Mouse (Mus musculus): ENCODE data around the gene Ntrk1. TPM values are rescaled to one million over a fixed set of nuclear protein-coding genes. Genes with fewer than 3 reads are reported as not detected.

The Ntrk1 gene
- polyA plus RNA-seq, 1 experiment from 2014 or later = 0.97 TPM

- 3% methylated on average over 12 of the region's 12 CpGs for WGBS
- no peak overlapping the region for H3K4me3 ChIP-seq (ENCODE audit: low read depth, low read length)
- H3K27ac ChIP-seq (ENCODE audit: low read length) = no peak overlapping the region
- H3K9ac ChIP-seq (replicated peaks; ENCODE audit: low read depth, low read length) = no peak overlapping the region
- no peak overlapping the region for H3K4me2 ChIP-seq (replicated peaks; ENCODE audit: low read depth, low read length)
- H3K9me3 ChIP-seq (ENCODE audit: control insufficient read depth, low read depth, low read length) = no peaks in the 10 kb centered on the region
- H3K27me3 ChIP-seq (ENCODE audit: control insufficient read depth, insufficient read depth, low read length) = no peaks in the 10 kb centered on the region
- H3K4me1 ChIP-seq (ENCODE audit: control insufficient read depth, insufficient read depth, low read length) = 0 out of 2 replicates have a peak, but pooled peaks cover 6% of the 10 kb centered on the region
- H3K36me3 ChIP-seq (ENCODE audit: control insufficient read depth, insufficient read depth, low read length) = no peaks in the 10 kb centered on the region
- 0 out of 2 replicates have a peak, but pooled peaks have one; percentile 11 for ATAC-seq (ENCODE audit: insufficient number of reproducible peaks, insufficient read depth, low FRiP score, low read depth)
These were observed 21.7 kb upstream of the Ntrk1 start for GRCm38 (mm10) chr3:87816646-87817093.

- WGBS = 56% methylated on average over 6 of the region's 6 CpGs
- Histone ChIP-seq H3K4me2 (replicated peaks; ENCODE audit: low read depth, low read length) (no peak overlapping the region), H3K9ac (replicated peaks; ENCODE audit: low read depth, low read length) (no peak overlapping the region), H3K27ac (ENCODE audit: low read length) (no peak overlapping the region), H3K27me3 (ENCODE audit: control insufficient read depth, insufficient read depth, low read length) (0 out of 2 replicates have a peak, but pooled peaks cover 3% of the 10 kb centered on the region), H3K4me3 (ENCODE audit: low read depth, low read length) (no peak overlapping the region), H3K9me3 (ENCODE audit: control insufficient read depth, low read depth, low read length) (no peaks in the 10 kb centered on the region), H3K36me3 (ENCODE audit: control insufficient read depth, insufficient read depth, low read length) (no peaks in the 10 kb centered on the region), H3K4me1 (ENCODE audit: control insufficient read depth, insufficient read depth, low read length) (0 out of 2 replicates have a peak, but pooled peaks cover 6% of the 10 kb centered on the region)
- ATAC-seq (ENCODE audit: insufficient number of reproducible peaks, insufficient read depth, low FRiP score, low read depth) = no peak
These were observed 21.2 kb upstream of the Ntrk1 start for GRCm38 (mm10) chr3:87816166-87816565.

- no peak overlapping the region for H3K4me2 ChIP-seq (replicated peaks; ENCODE audit: low read depth, low read length)
- no peak overlapping the region for H3K9ac ChIP-seq (replicated peaks; ENCODE audit: low read depth, low read length)
- no peak for ATAC-seq (ENCODE audit: insufficient number of reproducible peaks, insufficient read depth, low FRiP score, low read depth)
- H3K27ac ChIP-seq (ENCODE audit: low read length) = no peak overlapping the region
- no peaks in the 10 kb centered on the region for H3K36me3 ChIP-seq (ENCODE audit: control insufficient read depth, insufficient read depth, low read length)
- H3K27me3 ChIP-seq (ENCODE audit: control insufficient read depth, insufficient read depth, low read length) = peaks cover 26% of the 10 kb centered on the region
- H3K9me3 ChIP-seq (ENCODE audit: control insufficient read depth, low read depth, low read length) = no peaks in the 10 kb centered on the region
- no peak overlapping the region for H3K4me3 ChIP-seq (ENCODE audit: low read depth, low read length)
- WGBS = 45% methylated on average over 10 of the region's 10 CpGs
- 0 out of 2 replicates have a peak, but pooled peaks cover 8% of the 10 kb centered on the region for H3K4me1 ChIP-seq (ENCODE audit: control insufficient read depth, insufficient read depth, low read length)
These were observed 17.9 kb upstream of the Ntrk1 start for GRCm38 (mm10) chr3:87812873-87813272.

- Histone ChIP-seq H3K36me3 (ENCODE audit: control insufficient read depth, insufficient read depth, low read length) (no peaks in the 10 kb centered on the region), H3K27me3 (ENCODE audit: control insufficient read depth, insufficient read depth, low read length) (peaks cover 26% of the 10 kb centered on the region), H3K27ac (ENCODE audit: low read length) (no peak overlapping the region), H3K4me3 (ENCODE audit: low read depth, low read length) (no peak overlapping the region), H3K4me1 (ENCODE audit: control insufficient read depth, insufficient read depth, low read length) (0 out of 2 replicates have a peak, but pooled peaks cover 8% of the 10 kb centered on the region), H3K4me2 (replicated peaks; ENCODE audit: low read depth, low read length) (no peak overlapping the region), H3K9ac (replicated peaks; ENCODE audit: low read depth, low read length) (no peak overlapping the region), H3K9me3 (ENCODE audit: control insufficient read depth, low read depth, low read length) (no peaks in the 10 kb centered on the region)
- WGBS = 83% methylated on average over 4 of the region's 4 CpGs
- no peak for ATAC-seq (ENCODE audit: insufficient number of reproducible peaks, insufficient read depth, low FRiP score, low read depth)
These were observed 17.5 kb upstream of the Ntrk1 start for GRCm38 (mm10) chr3:87812413-87812812.

- 85% methylated on average over 8 of the region's 8 CpGs for WGBS
- Histone ChIP-seq H3K36me3 (ENCODE audit: control insufficient read depth, insufficient read depth, low read length) (no peaks in the 10 kb centered on the region), H3K4me2 (replicated peaks; ENCODE audit: low read depth, low read length) (no peak overlapping the region), H3K9ac (replicated peaks; ENCODE audit: low read depth, low read length) (no peak overlapping the region), H3K27me3 (ENCODE audit: control insufficient read depth, insufficient read depth, low read length) (peaks cover 31% of the 10 kb centered on the region), H3K4me1 (ENCODE audit: control insufficient read depth, insufficient read depth, low read length) (0 out of 2 replicates have a peak, but pooled peaks cover 4% of the 10 kb centered on the region), H3K9me3 (ENCODE audit: control insufficient read depth, low read depth, low read length) (no peaks in the 10 kb centered on the region), H3K4me3 (ENCODE audit: low read depth, low read length) (no peak overlapping the region), H3K27ac (ENCODE audit: low read length) (no peak overlapping the region)
- ATAC-seq (ENCODE audit: insufficient number of reproducible peaks, insufficient read depth, low FRiP score, low read depth) = no peak
These were observed 16.3 kb upstream of the Ntrk1 start for GRCm38 (mm10) chr3:87811297-87811696.

DNA sequence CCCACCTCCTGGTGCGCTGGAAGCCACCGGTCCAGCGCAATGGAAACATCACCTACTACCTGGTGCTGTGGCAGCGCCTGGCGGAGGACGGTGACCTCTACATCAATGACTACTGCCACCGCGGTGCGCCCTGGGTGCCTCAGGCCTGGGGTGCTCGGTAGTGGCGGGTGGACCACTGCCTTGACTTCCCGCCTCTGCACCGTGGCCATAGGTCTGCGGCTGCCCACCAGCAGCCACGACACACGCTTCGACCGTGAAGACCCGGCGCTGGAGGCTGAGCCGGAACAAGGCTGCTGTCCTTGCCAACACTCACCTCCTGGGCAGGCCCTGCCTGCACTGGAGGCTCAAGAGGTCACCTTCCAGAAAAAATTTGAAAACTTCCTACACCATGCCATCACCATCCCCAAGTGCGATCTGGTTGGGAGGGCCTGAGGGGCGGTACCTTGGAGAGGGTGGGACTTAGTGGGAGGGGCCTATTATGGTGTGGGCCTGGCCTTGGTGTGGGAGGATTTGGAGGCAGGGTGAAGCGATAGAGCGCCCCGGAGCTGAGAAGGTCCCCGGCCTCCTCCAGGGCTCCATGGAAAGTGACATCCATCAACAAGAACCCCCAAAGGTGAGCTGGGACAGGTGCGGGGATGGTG is 14.5 kb upstream of the Ntrk1 start:
- H3K4me3 ChIP-seq (ENCODE audit: low read depth, low read length) = peak overlapping the region; percentile 12; the same call in 1 of the 2 replicates
- H3K9ac ChIP-seq (replicated peaks; ENCODE audit: low read depth, low read length) = no peak overlapping the region
- H3K27ac ChIP-seq (ENCODE audit: low read length) = no peak overlapping the region
- H3K9me3 ChIP-seq (ENCODE audit: control insufficient read depth, low read depth, low read length) = no peaks in the 10 kb centered on the region
- peak; percentile 77 for ATAC-seq (ENCODE audit: insufficient number of reproducible peaks, insufficient read depth, low FRiP score, low read depth)
- H3K4me2 ChIP-seq (replicated peaks; ENCODE audit: low read depth, low read length) = peak overlapping the region; percentile 28; the same call in 1 of the 2 replicates
- 0 out of 2 replicates have a peak, but pooled peaks cover 3% of the 10 kb centered on the region for H3K4me1 ChIP-seq (ENCODE audit: control insufficient read depth, insufficient read depth, low read length)
- H3K27me3 ChIP-seq (ENCODE audit: control insufficient read depth, insufficient read depth, low read length) = peaks cover 37% of the 10 kb centered on the region
- 7% methylated on average over 28 of the region's 28 CpGs for WGBS
- no peaks in the 10 kb centered on the region for H3K36me3 ChIP-seq (ENCODE audit: control insufficient read depth, insufficient read depth, low read length)

GRCm38 (mm10) chr3:87804038-87804677 is 9.2 kb upstream of the Ntrk1 start:
- H3K27me3 ChIP-seq (ENCODE audit: control insufficient read depth, insufficient read depth, low read length) = peaks cover 38% of the 10 kb centered on the region
- no peak for ATAC-seq (ENCODE audit: insufficient number of reproducible peaks, insufficient read depth, low FRiP score, low read depth)
- no peaks in the 10 kb centered on the region for H3K4me1 ChIP-seq (ENCODE audit: control insufficient read depth, insufficient read depth, low read length)
- no peaks in the 10 kb centered on the region for H3K9me3 ChIP-seq (ENCODE audit: control insufficient read depth, low read depth, low read length)
- no peak overlapping the region for H3K9ac ChIP-seq (replicated peaks; ENCODE audit: low read depth, low read length)
- no peaks in the 10 kb centered on the region for H3K36me3 ChIP-seq (ENCODE audit: control insufficient read depth, insufficient read depth, low read length)
- peak overlapping the region; percentile 28 for H3K4me2 ChIP-seq (replicated peaks; ENCODE audit: low read depth, low read length)
- 0 out of 2 replicates have a peak overlapping the region, but pooled peaks have one; percentile 7 for H3K4me3 ChIP-seq (ENCODE audit: low read depth, low read length)
- H3K27ac ChIP-seq (ENCODE audit: low read length) = no peak overlapping the region
- 5% methylated on average over 26 of the region's 26 CpGs for WGBS

- Histone ChIP-seq H3K9ac (replicated peaks; ENCODE audit: low read depth, low read length) (no peak overlapping the region), H3K27ac (ENCODE audit: low read length) (no peak overlapping the region), H3K9me3 (ENCODE audit: control insufficient read depth, low read depth, low read length) (no peaks in the 10 kb centered on the region), H3K4me3 (ENCODE audit: low read depth, low read length) (no peak overlapping the region), H3K4me1 (ENCODE audit: control insufficient read depth, insufficient read depth, low read length) (0 out of 2 replicates have a peak, but pooled peaks cover 3% of the 10 kb centered on the region), H3K27me3 (ENCODE audit: control insufficient read depth, insufficient read depth, low read length) (peaks cover 44% of the 10 kb centered on the region), H3K4me2 (replicated peaks; ENCODE audit: low read depth, low read length) (no peak overlapping the region), H3K36me3 (ENCODE audit: control insufficient read depth, insufficient read depth, low read length) (no peaks in the 10 kb centered on the region)
- peak; percentile 50; the same call in 1 of the 2 replicates for ATAC-seq (ENCODE audit: insufficient number of reproducible peaks, insufficient read depth, low FRiP score, low read depth)
- 46% methylated on average over 5 of the region's 5 CpGs for WGBS
These were observed 6.7 kb upstream of the Ntrk1 start for GRCm38 (mm10) chr3:87801681-87802080.

Measured in stomach, embryonic 14.5 days (tissue).